Mouse (Mus musculus): ENCODE results near the gene Astn1.

DNA sequence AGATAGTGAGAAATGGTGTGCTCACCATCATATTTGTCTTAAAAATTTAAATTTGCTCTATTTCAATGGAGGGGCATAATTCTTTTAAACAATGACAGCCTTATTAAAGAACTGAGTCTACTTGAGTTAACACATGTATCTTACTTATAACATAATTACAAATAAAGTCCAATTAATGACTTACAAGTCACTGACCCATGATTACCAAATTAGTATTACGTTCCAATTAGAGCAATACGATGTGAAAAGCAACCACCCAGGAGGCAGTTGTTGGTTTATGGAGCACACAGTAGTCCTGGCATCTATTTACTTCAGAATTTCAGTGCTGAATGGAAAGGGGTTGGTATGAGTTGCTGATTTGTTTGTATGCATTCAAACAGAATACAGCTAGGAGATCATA, 237.4 kb downstream of the Astn1 start:
- no peak for TF ChIP-seq CTCF (IDR thresholded peaks at IDR 0.05; ENCODE audit: control insufficient read depth, insufficient read depth, insufficient replicate concordance, low read depth, low read length)
- TF ChIP-seq POLR2A (IDR thresholded peaks at IDR 0.05; ENCODE audit: control insufficient read depth, low read depth, low read length), result no peak
